Mouse (Mus musculus): ENCODE measurements around the gene Dpf2. TPM values are rescaled to one million over a fixed set of nuclear protein-coding genes. Genes with fewer than 3 reads are reported as not detected.

The Dpf2 gene
- total and polyA plus RNA-seq, 2 experiments from 2014 or later, result 61.4 to 91.8 TPM

DNA sequence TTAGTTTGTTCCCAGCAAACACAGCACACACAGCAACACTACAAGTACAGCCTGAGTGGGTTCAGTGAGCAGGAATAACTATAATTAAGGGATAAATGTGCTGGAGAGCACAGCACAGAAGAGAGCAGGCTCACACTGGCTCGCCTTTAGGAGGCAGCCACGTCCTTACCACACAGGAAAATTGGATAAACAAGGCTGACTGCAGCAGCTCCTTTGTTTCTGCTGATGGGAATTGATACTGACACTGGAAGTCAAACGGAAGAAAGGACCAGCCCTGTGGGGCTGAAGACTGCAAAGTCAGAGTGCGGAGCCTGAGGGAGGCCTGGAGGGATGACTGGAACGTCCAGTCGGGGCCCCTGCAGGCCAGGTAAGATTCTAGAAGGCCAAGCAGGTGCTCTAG is 2.6 kb downstream of the Dpf2 start:
- 47% methylated on average over 6 of the region's 6 CpGs for WGBS
- Histone ChIP-seq H3K4me1 (ENCODE audit: control insufficient read depth, insufficient read depth) (peaks cover 25% of the 10 kb centered on the region), H3K9me3 (replicated peaks; ENCODE audit: control insufficient read depth, low read length) (no peaks in the 10 kb centered on the region), H3K27ac (ENCODE audit: low read depth) (peak overlapping the region; percentile 0; the same call in 1 of the 2 replicates), H3K4me2 (ENCODE audit: low read depth, low read length) (peak overlapping the region; percentile 1; the same call in 1 of the 2 replicates), H3K4me3 (ENCODE audit: low read depth, low read length) (no peak overlapping the region), H3K36me3 (replicated peaks; ENCODE audit: control insufficient read depth, insufficient read depth, low read length) (peaks cover 30% of the 10 kb centered on the region), H3K9ac (replicated peaks; ENCODE audit: low read depth, low read length) (no peak overlapping the region), H3K27me3 (ENCODE audit: control insufficient read depth, insufficient read depth, low read length) (no peaks in the 10 kb centered on the region)
- DNase-seq (ENCODE audit: low spot score), result no peak
- ATAC-seq (ENCODE audit: insufficient read depth, low read depth), result no peak
- TF ChIP-seq EP300 (IDR thresholded peaks at IDR 0.05; ENCODE audit: low read depth), result no peak
- TF ChIP-seq CTCF (IDR thresholded peaks at IDR 0.05; ENCODE audit: low read depth), result no peak

- no peak for ATAC-seq (ENCODE audit: insufficient read depth, low read depth)
- Histone ChIP-seq H3K36me3 (replicated peaks; ENCODE audit: control insufficient read depth, insufficient read depth, low read length) (peaks cover 53% of the 10 kb centered on the region), H3K9ac (replicated peaks; ENCODE audit: low read depth, low read length) (no peak overlapping the region), H3K27ac (ENCODE audit: low read depth) (no peak overlapping the region), H3K27me3 (ENCODE audit: control insufficient read depth, insufficient read depth, low read length) (no peaks in the 10 kb centered on the region), H3K4me2 (ENCODE audit: low read depth, low read length) (no peak overlapping the region), H3K4me1 (ENCODE audit: control insufficient read depth, insufficient read depth) (peaks cover 18% of the 10 kb centered on the region), H3K9me3 (replicated peaks; ENCODE audit: control insufficient read depth, low read length) (no peaks in the 10 kb centered on the region), H3K4me3 (ENCODE audit: low read depth, low read length) (no peak overlapping the region)
- 79% methylated on average over 3 of the region's 3 CpGs for WGBS
- TF ChIP-seq EP300 (IDR thresholded peaks at IDR 0.05; ENCODE audit: low read depth) (no peak), CTCF (IDR thresholded peaks at IDR 0.05; ENCODE audit: low read depth) (no peak)
- DNase-seq (ENCODE audit: low spot score), result no peak
Observed at GRCm38 (mm10) chr19:5907275-5907674, 5.5 kb downstream of the Dpf2 start.

DNA sequence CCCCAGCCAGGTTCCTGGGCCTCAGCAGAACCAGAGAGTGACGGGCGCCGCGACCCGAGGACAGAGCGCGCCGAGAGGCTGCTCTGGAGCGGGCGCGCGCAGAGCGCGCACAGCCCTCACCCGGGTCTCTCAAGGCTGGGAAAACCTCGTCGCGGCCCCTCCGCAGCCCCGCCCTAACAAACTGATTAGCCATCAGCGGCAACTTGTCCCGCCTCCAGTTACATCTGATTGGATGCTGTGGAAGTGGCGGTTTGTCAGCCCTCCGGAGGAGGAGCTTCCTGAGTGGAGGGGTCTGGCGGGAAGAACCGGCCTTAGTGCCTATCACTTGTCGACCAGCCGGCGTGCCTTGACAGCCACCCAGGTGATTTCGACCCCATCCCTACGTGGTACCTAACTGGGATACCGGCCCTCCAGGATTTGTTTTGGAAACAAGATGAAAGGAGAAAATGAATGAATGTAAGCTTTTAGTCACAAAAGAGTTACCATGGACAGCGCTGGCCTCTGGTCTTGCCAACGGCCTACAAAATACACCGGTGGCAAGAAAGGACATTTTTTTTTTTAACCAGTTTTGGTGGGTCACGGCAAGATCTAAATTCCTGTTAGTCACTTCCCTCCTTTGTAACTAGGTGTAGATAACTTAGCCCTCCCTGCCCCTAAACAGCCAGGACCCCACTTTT is 18.7 kb downstream of the Dpf2 start, which contains the start of gene Tigd3:
Tigd3 (minus strand) TSS at position 148 of the 677 bp plus-strand sequence.
- peak within 1 kb of the TSS; percentile 28; the same call in 1 of the 2 replicates for H3K27ac ChIP-seq (ENCODE audit: low read depth)

DNA sequence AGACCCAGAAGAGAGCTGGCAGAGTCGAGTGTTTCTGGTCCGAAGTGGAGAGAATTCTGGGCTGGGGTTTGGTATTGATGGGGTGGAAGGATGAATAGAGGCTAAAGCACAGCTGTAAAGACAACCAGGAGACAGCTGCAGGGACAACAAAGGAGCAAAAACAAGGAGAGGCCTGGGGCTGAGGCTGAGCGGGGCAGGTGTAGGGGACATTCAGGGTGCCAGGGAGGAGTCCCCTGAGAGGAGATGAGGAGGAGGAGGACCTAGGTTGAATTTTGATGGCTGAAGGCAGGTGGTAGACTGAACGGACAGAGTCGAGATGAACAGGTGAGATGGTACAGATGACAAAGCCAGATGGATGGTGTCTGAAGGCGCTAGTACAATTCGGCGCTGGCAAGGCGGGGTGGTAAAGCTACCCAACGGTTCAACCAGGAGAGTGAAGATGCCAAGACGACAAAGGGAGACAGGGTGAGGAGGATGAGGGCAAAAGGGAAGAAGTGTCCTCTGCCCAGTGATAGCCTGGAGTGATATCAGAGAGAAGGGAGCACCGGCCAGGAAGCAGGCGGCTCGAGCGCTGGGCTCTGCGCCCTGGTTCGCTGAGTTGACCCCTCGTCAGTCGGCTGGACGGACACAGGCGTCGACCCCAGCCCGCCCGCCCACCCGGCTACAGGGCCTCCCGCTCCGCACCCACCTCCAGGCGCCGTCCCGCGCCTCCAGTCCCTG is 19.4 kb downstream of the Dpf2 start:
- WGBS, result 11% methylated on average over 28 of the region's 31 CpGs
- peak overlapping the region; percentile 28; the same call in 1 of the 2 replicates for H3K27ac ChIP-seq (ENCODE audit: low read depth)
- ATAC-seq (ENCODE audit: insufficient read depth, low read depth) (peak; percentile 17), DNase-seq (ENCODE audit: low spot score) (no peak)
- peak overlapping the region; percentile 96 for H3K4me2 ChIP-seq (ENCODE audit: low read depth, low read length)
- TF ChIP-seq CTCF (IDR thresholded peaks at IDR 0.05; ENCODE audit: low read depth) (no peak), EP300 (IDR thresholded peaks at IDR 0.05; ENCODE audit: low read depth) (no peak)
- H3K9me3 ChIP-seq (replicated peaks; ENCODE audit: control insufficient read depth, low read length), result no peaks in the 10 kb centered on the region
- peak overlapping the region; percentile 60 for H3K4me3 ChIP-seq (ENCODE audit: low read depth, low read length)
- H3K36me3 ChIP-seq (replicated peaks; ENCODE audit: control insufficient read depth, insufficient read depth, low read length), result peaks cover 14% of the 10 kb centered on the region
- no peaks in the 10 kb centered on the region for H3K27me3 ChIP-seq (ENCODE audit: control insufficient read depth, insufficient read depth, low read length)
- H3K9ac ChIP-seq (replicated peaks; ENCODE audit: low read depth, low read length), result peak overlapping the region; percentile 64
- H3K4me1 ChIP-seq (ENCODE audit: control insufficient read depth, insufficient read depth), result no peaks in the 10 kb centered on the region

More for the DNA sequence above, 18.7 kb downstream of the Dpf2 start, which contains the start of gene Tigd3:
- H3K4me2 ChIP-seq (ENCODE audit: low read depth, low read length), result peak within 1 kb of the TSS; percentile 96
- no peaks in the 10 kb centered on the region for H3K4me1 ChIP-seq (ENCODE audit: control insufficient read depth, insufficient read depth)
- peak within 1 kb of the TSS; percentile 64 for H3K9ac ChIP-seq (replicated peaks; ENCODE audit: low read depth, low read length)
- peak; percentile 96 for ATAC-seq (ENCODE audit: insufficient read depth, low read depth)
- H3K36me3 ChIP-seq (replicated peaks; ENCODE audit: control insufficient read depth, insufficient read depth, low read length), result peaks cover 19% of the 10 kb centered on the region
- TF ChIP-seq EP300 (IDR thresholded peaks at IDR 0.05; ENCODE audit: low read depth) (no peak), CTCF (IDR thresholded peaks at IDR 0.05; ENCODE audit: low read depth) (no peak)
- WGBS, result 2% methylated on average over 36 of the region's 36 CpGs
- no peaks in the 10 kb centered on the region for H3K27me3 ChIP-seq (ENCODE audit: control insufficient read depth, insufficient read depth, low read length)
- peak within 1 kb of the TSS; percentile 60 for H3K4me3 ChIP-seq (ENCODE audit: low read depth, low read length)
- DNase-seq (ENCODE audit: low spot score), result peak; percentile 92
- H3K9me3 ChIP-seq (replicated peaks; ENCODE audit: control insufficient read depth, low read length), result no peaks in the 10 kb centered on the region

DNA sequence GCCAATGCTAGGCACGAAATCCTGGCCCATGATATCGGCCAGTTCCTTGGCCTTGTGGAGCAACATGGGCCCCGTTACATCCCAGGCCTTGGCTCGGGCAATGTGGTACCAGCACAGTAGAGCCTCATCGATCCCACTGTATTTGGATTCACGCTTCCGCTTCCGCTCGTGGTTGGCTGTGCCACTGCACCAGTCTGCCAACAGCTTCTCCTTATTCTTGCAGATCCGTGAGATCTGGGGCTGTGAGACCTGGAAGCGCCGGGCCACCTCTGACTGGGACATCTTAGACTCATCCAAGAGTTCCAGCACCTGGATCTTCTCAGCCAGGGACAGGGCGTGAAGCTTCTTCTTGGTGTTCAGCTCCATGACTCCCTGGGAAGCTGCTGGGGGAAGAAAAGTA is 20.1 kb downstream of the Dpf2 start:
- Histone ChIP-seq H3K4me2 (ENCODE audit: low read depth, low read length) (no peak overlapping the region), H3K27me3 (ENCODE audit: control insufficient read depth, insufficient read depth, low read length) (no peaks in the 10 kb centered on the region), H3K9me3 (replicated peaks; ENCODE audit: control insufficient read depth, low read length) (no peaks in the 10 kb centered on the region), H3K4me3 (ENCODE audit: low read depth, low read length) (no peak overlapping the region), H3K4me1 (ENCODE audit: control insufficient read depth, insufficient read depth) (no peaks in the 10 kb centered on the region), H3K36me3 (replicated peaks; ENCODE audit: control insufficient read depth, insufficient read depth, low read length) (peaks cover 11% of the 10 kb centered on the region), H3K9ac (replicated peaks; ENCODE audit: low read depth, low read length) (no peak overlapping the region), H3K27ac (ENCODE audit: low read depth) (no peak overlapping the region)
- TF ChIP-seq CTCF (IDR thresholded peaks at IDR 0.05; ENCODE audit: low read depth) (no peak), EP300 (IDR thresholded peaks at IDR 0.05; ENCODE audit: low read depth) (no peak)
- ATAC-seq (ENCODE audit: insufficient read depth, low read depth) (no peak), DNase-seq (ENCODE audit: low spot score) (no peak)
- WGBS, result 90% methylated on average over 13 of the region's 13 CpGs
